Mouse (Mus musculus) midbrain, embryonic 14.5 days (tissue): ENCODE data around the gene Rnase1. TPM values are rescaled to one million over a fixed set of nuclear protein-coding genes. Genes with fewer than 3 reads are reported as not detected.
A peak's percentile ranks its signal among the peaks of the same experiment; 100 is the strongest.
"Not testable (repeated sequence)": the region's sequence is repeated elsewhere in the genome, so short reads cannot be mapped to it uniquely, and the experiment has no call there.

Source experiments
- ATAC-seq: fragments of 200-750 bp; cut with Nextera tagmentation; 2 replicates; pipeline ENCODE4 v1.8.0; 2017; ENCODE audit warnings: moderate number of reproducible peaks, moderate library complexity; ENCODE audit not compliant: low FRiP score, low TSS enrichment
- DNase-seq: peaks from one replicate; pipeline ENCODE4 v3.0.0-alpha.2; 2015
- H3K27ac ChIP-seq: fragments of 300-500 bp; sonication (generic); replicated peaks from 2 replicates; pipeline ENCODE4 v1.5.1; 2014; ENCODE audit warnings: mild to moderate bottlenecking, low read depth, low read length, moderate library complexity
- H3K27me3 ChIP-seq: fragments of 300-500 bp; sonication (generic); 2 replicates; pipeline ENCODE4 v1.6.1; 2014; ENCODE audit warnings: low read length, control low read depth, mixed read lengths; ENCODE audit not compliant: control insufficient read depth, insufficient read depth
- H3K36me3 ChIP-seq: fragments of 300-500 bp; sonication (generic); 2 replicates; pipeline ENCODE4 v1.6.1; 2014; ENCODE audit warnings: low read length, control low read depth; ENCODE audit not compliant: control insufficient read depth, insufficient read depth
- H3K4me1 ChIP-seq: fragments of 300-500 bp; sonication (generic); 2 replicates; pipeline ENCODE4 v1.6.1; 2014; ENCODE audit warnings: mild to moderate bottlenecking, antibody characterized with exemption, low read length, control low read depth; ENCODE audit not compliant: control insufficient read depth, insufficient read depth
- H3K4me2 ChIP-seq: fragments of 300-500 bp; sonication (generic); 2 replicates; pipeline ENCODE4 v1.6.1; 2014; ENCODE audit warnings: mild to moderate bottlenecking, low read length, moderate library complexity
- H3K4me3 ChIP-seq: fragments of 300-500 bp; sonication (generic); replicated peaks from 2 replicates; pipeline ENCODE4 v1.5.1; 2014; ENCODE audit warnings: low read depth, low read length
- H3K9ac ChIP-seq: fragments of 300-500 bp; sonication (generic); replicated peaks from 2 replicates; pipeline ENCODE4 v1.6.1; 2014; ENCODE audit warnings: mild to moderate bottlenecking, low read length, moderate library complexity
- H3K9me3 ChIP-seq: fragments of 300-500 bp; sonication (generic); 2 replicates; pipeline ENCODE4 v1.6.1; 2016; ENCODE audit warnings: low read length, control low read depth, mixed read lengths; ENCODE audit not compliant: control insufficient read depth
- WGBS: fragments of 180-500 bp; shearing (Covaris S2); extraction: QIAGEN DNeasy Blood & Tissue Kit; methylation state at CpG from one replicate; pipeline ENCODE4 v1.1.7; 2014; 5-methylcytosine and 5-hydroxymethylcytosine counted together
- polyA plus RNA-seq: library from polyadenylated mRNA; unstranded; fragments of >200 nt; fragmentation: Nextera tagmentation; extraction: Ambion mirVana; gene quantifications from 2 replicates; pipeline ENCODE4 v1.2.1, GENCODE M21; 2014

Rnase1 gene
- polyA plus RNA-seq, 1 experiment from 2014 or later: not detected

GRCm38 (mm10) chr14:51106449-51106967 is 40.1 kb downstream of the Rnase1 start:
- ATAC-seq: no peak
- Histone ChIP-seq H3K4me3 (no peak overlapping the region), H3K4me1 (no peaks in the 10 kb centered on the region), H3K4me2 (no peak overlapping the region), H3K9ac (no peak overlapping the region), H3K27ac (no peak overlapping the region), H3K9me3 (no peaks in the 10 kb centered on the region), H3K27me3 (no peaks in the 10 kb centered on the region), H3K36me3 (no peaks in the 10 kb centered on the region)
- DNase-seq: no peak

- no peak for DNase-seq
- no peak overlapping the region for H3K9ac ChIP-seq
- H3K4me1 ChIP-seq: no peaks in the 10 kb centered on the region
- H3K4me2 ChIP-seq: no peak overlapping the region
- H3K36me3 ChIP-seq: no peaks in the 10 kb centered on the region
- no peak overlapping the region for H3K27ac ChIP-seq
- ATAC-seq: no peak
- WGBS: 90% methylated on average over 2 of the region's 2 CpGs
- no peaks in the 10 kb centered on the region for H3K27me3 ChIP-seq
- no peaks in the 10 kb centered on the region for H3K9me3 ChIP-seq
- no peak overlapping the region for H3K4me3 ChIP-seq
Measured at GRCm38 (mm10) chr14:51104366-51104765, 42.2 kb downstream of the Rnase1 start.

DNA sequence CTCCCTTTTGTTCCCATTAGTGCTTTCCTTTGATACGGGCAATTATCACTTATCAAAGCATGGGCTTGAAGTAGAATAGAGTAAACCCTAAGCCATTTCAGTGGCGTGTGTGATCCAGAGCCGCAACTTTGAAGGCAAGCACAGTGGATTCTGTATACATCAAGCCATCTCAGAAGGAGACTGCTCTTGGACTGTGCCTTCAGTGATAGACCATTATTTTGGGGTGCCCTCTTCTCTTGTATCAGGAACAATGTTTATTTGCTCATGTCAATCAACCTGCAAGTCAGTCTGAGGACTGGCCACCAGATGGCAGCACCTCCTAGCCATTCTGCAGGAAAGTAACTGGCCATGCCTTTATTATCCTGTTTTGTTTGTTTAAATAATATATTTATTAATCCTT is 43.4 kb downstream of the Rnase1 start:
- Histone ChIP-seq H3K9ac (no peak overlapping the region), H3K9me3 (no peaks in the 10 kb centered on the region), H3K27ac (no peak overlapping the region), H3K4me3 (no peak overlapping the region), H3K27me3 (no peaks in the 10 kb centered on the region), H3K4me1 (no peaks in the 10 kb centered on the region), H3K4me2 (no peak overlapping the region), H3K36me3 (no peaks in the 10 kb centered on the region)
- no peak for ATAC-seq
- 55% methylated on average over 3 of the region's 3 CpGs for WGBS
- DNase-seq: peak; percentile 87

GRCm38 (mm10) chr14:51101284-51101683 is 45.3 kb downstream of the Rnase1 start:
- Histone ChIP-seq H3K27ac (no peak overlapping the region), H3K9ac (no peak overlapping the region), H3K36me3 (no peaks in the 10 kb centered on the region), H3K4me1 (no peaks in the 10 kb centered on the region), H3K27me3 (no peaks in the 10 kb centered on the region), H3K4me3 (no peak overlapping the region), H3K9me3 (no peaks in the 10 kb centered on the region), H3K4me2 (no peak overlapping the region)
- WGBS: 80% methylated on average over 9 of the region's 9 CpGs
- ATAC-seq (no peak), DNase-seq (no peak)

- Histone ChIP-seq H3K36me3 (no peaks in the 10 kb centered on the region), H3K4me3 (no peak overlapping the region), H3K27me3 (no peaks in the 10 kb centered on the region), H3K27ac (no peak overlapping the region), H3K4me1 (no peaks in the 10 kb centered on the region), H3K9ac (no peak overlapping the region), H3K9me3 (no peaks in the 10 kb centered on the region), H3K4me2 (no peak overlapping the region)
- 95% methylated on average over 11 of the region's 11 CpGs for WGBS
- DNase-seq: no peak
- no peak for ATAC-seq
Measured at GRCm38 (mm10) chr14:51098921-51099320, 47.7 kb downstream of the Rnase1 start.

DNA sequence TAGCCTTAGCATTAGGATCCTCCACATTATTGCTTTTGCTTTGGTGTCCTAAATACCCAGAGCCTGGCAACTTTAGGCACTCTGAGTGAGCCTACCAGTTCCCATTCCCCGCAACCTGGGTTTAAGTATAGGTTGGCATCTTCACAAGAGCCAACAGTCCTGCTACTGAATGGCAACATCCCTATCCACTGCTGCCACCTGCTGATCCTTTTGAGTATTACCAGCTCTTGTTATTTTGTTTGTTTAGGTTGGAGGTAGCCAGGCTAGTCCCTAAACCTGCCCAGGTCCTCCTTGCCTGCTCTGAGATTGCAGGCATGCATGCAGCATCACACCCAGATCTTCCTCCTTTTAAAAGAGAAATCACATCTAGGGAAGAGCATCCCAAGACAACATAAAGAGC is 48.3 kb downstream of the Rnase1 start:
- not testable (repeated sequence) for H3K4me1 ChIP-seq, ATAC-seq, H3K27me3 ChIP-seq, H3K4me3 ChIP-seq, H3K4me2 ChIP-seq, H3K9me3 ChIP-seq, H3K36me3 ChIP-seq, H3K27ac ChIP-seq, H3K9ac ChIP-seq
- 26% methylated on average over 1 of the region's 1 CpGs for WGBS
- peak; percentile 67 for DNase-seq

- no peak overlapping the region for H3K4me3 ChIP-seq
- H3K36me3 ChIP-seq: no peaks in the 10 kb centered on the region
- no peaks in the 10 kb centered on the region for H3K4me1 ChIP-seq
- 76% methylated on average over 9 of the region's 9 CpGs for WGBS
- no peak overlapping the region for H3K4me2 ChIP-seq
- no peak for DNase-seq
- H3K9me3 ChIP-seq: no peaks in the 10 kb centered on the region
- no peak overlapping the region for H3K9ac ChIP-seq
- no peaks in the 10 kb centered on the region for H3K27me3 ChIP-seq
- H3K27ac ChIP-seq: no peak overlapping the region
- no peak for ATAC-seq
Measured at GRCm38 (mm10) chr14:51095736-51096524, 50.7 kb downstream of the Rnase1 start.

Other genes starting within 250 kb of the Rnase1 start
- gene Klhl33, start 249.3 kb downstream of the Rnase1 start, polyA plus RNA-seq: 0.76 and 1.4 TPM in 2 replicates
- gene Osgep, start 221.9 kb downstream of the Rnase1 start, polyA plus RNA-seq: 110 and 116 TPM in 2 replicates
- 223 and 227 TPM in 2 replicates for gene Apex1, start 221.8 kb downstream of the Rnase1 start, polyA plus RNA-seq
- gene Pip4p1, start 215.9 kb downstream of the Rnase1 start, polyA plus RNA-seq: 90.3 and 119 TPM in 2 replicates
- 15.7 and 24.6 TPM in 2 replicates for gene Pnp, start 215.7 kb downstream of the Rnase1 start, polyA plus RNA-seq
- gene Gm49342, start 202.3 kb downstream of the Rnase1 start, polyA plus RNA-seq: 0.95 TPM in 1 of 2 replicates, not detected in the other
- 0.19 and 0.50 TPM in 2 replicates for gene Pnp2, start 190.8 kb downstream of the Rnase1 start, polyA plus RNA-seq
- gene Rnase10, start 139.0 kb downstream of the Rnase1 start, polyA plus RNA-seq: not detected in 2 replicates
- not detected in 2 replicates for gene Rnase9, start 104.9 kb downstream of the Rnase1 start, polyA plus RNA-seq
- gene Rnase11, start 96.6 kb downstream of the Rnase1 start, polyA plus RNA-seq: not detected in 2 replicates
- 0.34 and 0.59 TPM in 2 replicates for gene Rnase12, start 89.1 kb downstream of the Rnase1 start, polyA plus RNA-seq
- gene Olfr750, start 72.3 kb downstream of the Rnase1 start, polyA plus RNA-seq: 0.11 TPM in 1 of 2 replicates, not detected in the other
- gene Rnase4, start 55.7 kb downstream of the Rnase1 start, polyA plus RNA-seq: 9.6 and 12.7 TPM in 2 replicates
- gene Ang, start 55.6 kb downstream of the Rnase1 start, polyA plus RNA-seq: 1.5 and 2.7 TPM in 2 replicates
- not detected in 2 replicates for gene Eddm3b, start 32.4 kb downstream of the Rnase1 start, polyA plus RNA-seq
- gene Rnase6, start 22.9 kb downstream of the Rnase1 start, polyA plus RNA-seq: 1.1 TPM in 1 of 2 replicates, not detected in the other
- gene Rnase2b, start 15.5 kb upstream of the Rnase1 start, polyA plus RNA-seq: not detected in 2 replicates
- gene Ang2, start 52.4 kb upstream of the Rnase1 start, polyA plus RNA-seq: not detected in 2 replicates
- not detected in 2 replicates for gene Ear14, start 56.6 kb upstream of the Rnase1 start, polyA plus RNA-seq
- not detected in 2 replicates for gene Rnase2a, start 109.3 kb upstream of the Rnase1 start, polyA plus RNA-seq
- gene Gm7247, start 215.0 kb upstream of the Rnase1 start, polyA plus RNA-seq: not detected in 2 replicates